Mouse (Mus musculus) heart, adult 2 months (tissue): Measurements from ENCODE around the gene Tbc1d32.

ENCODE experiments used
- CTCF ChIP-seq: fragments of 200-600 bp; IDR thresholded peaks from 2 replicates; pipeline ENCODE4 v1.8.1; 2022; ENCODE audit warnings: antibody characterized with exemption, mild to moderate bottlenecking, moderate library complexity
- EP300 ChIP-seq: fragments of 200-500 bp; IDR thresholded peaks from 2 replicates; pipeline ENCODE4 v1.6.1; 2011; ENCODE audit warnings: low read depth, low read length, control low read depth; ENCODE audit not compliant: insufficient read depth
- POLR2A ChIP-seq: fragments of 200-500 bp; IDR thresholded peaks from 2 replicates; pipeline ENCODE4 v1.6.1; 2011; ENCODE audit warnings: mild to moderate bottlenecking, low read depth, low read length, control low read depth; ENCODE audit not compliant: insufficient read depth

DNA sequence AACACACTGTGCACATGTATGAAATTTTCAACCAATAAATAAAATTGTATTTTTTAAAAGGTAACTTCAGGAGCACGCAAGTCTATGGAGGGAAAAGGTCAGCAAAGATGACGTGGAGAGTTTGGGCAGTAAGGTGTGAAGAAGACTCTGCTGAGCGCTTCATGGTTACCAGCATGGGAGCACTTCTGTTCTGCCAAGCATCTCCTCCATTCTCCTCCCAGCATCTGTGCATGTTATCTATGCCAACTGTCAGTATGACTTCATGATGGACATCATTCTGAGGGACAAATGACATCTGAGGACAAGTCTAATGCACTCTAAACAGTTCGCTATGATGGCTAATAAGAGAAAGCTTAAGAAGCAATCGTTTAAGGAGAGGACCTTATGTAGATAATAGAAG is 91.3 kb downstream of the Tbc1d32 start:
- TF ChIP-seq CTCF (no peak), EP300 (no peak), POLR2A (no peak)
